Mouse (Mus musculus): ENCODE measurements around the gene Flt1.

Flt1 gene

GRCm38 (mm10) chr5:147733682-147734081 lies 7.9 kb upstream of the Flt1 start:
- ChIA-PET POLR2A (interaction anchor here in 1 of 4 experiments (1.4 kb wide), 1 partner anchor 16 kb away, joined by 3 read pairs; no protein-coding TSS in a partner anchor), CTCF (interaction anchor here in 1 of 4 experiments (0.6 kb wide), 1 partner anchor 188 kb away, joined by 3 read pairs; no protein-coding TSS in a partner anchor)

- CTCF ChIA-PET = no interaction called here
- POLR2A ChIA-PET = interaction anchor here in 1 of 4 experiments (0.7 kb wide), 1 partner anchor 12 kb away, joined by 3 read pairs; no protein-coding TSS in a partner anchor
These were observed 7.1 kb upstream of the Flt1 start for GRCm38 (mm10) chr5:147732926-147733325.

GRCm38 (mm10) chr5:147727481-147727880 lies 1.7 kb upstream of the Flt1 start:
- ChIA-PET CTCF (interaction anchor here in 1 of 4 experiments (0.6 kb wide), 1 partner anchor 155 kb away, joined by 3 read pairs; no protein-coding TSS in a partner anchor), POLR2A (interaction anchor here in 1 of 4 experiments (0.6 kb wide), 1 partner anchor 1261 kb away, joined by 8 read pairs; no protein-coding TSS in a partner anchor)

- ChIA-PET POLR2A (interaction anchor here in 1 of 4 experiments (0.6 kb wide), 1 partner anchor 1262 kb away, joined by 8 read pairs; no protein-coding TSS in a partner anchor), CTCF (interaction anchor here in 2 of 4 experiments (0.5 to 1.1 kb wide), 4 partner anchors 8 to 485 kb away, joined by 3 to 8 read pairs (median 3); no protein-coding TSS in a partner anchor)
These were observed 1.0 kb upstream of the Flt1 start for GRCm38 (mm10) chr5:147726701-147727393.

GRCm38 (mm10) chr5:147724945-147725830 lies 623 bp downstream of the Flt1 start:
- ChIA-PET POLR2A (interaction anchor here in 3 of 4 experiments (0.5 to 1.5 kb wide), 13 partner anchors 9 to 1504 kb away, joined by 3 to 5 read pairs (median 3); no protein-coding TSS in a partner anchor), CTCF (interaction anchor here in 3 of 4 experiments (0.7 to 1.5 kb wide), 7 partner anchors 8 to 394 kb away, joined by 3 to 9 read pairs (median 3); no protein-coding TSS in a partner anchor)

GRCm38 (mm10) chr5:147724391-147724790 lies 1.4 kb downstream of the Flt1 start:
- CTCF ChIA-PET = interaction anchor here (0.6 to 1.5 kb wide), 7 partner anchors 8 to 533 kb away, joined by 3 to 14 read pairs (median 3); no protein-coding TSS in a partner anchor
- POLR2A ChIA-PET = interaction anchor here in 3 of 4 experiments (0.5 to 1.5 kb wide), 12 partner anchors 8 to 1504 kb away, joined by 3 to 5 read pairs (median 3); no protein-coding TSS in a partner anchor

GRCm38 (mm10) chr5:147723811-147724210 lies 2.0 kb downstream of the Flt1 start:
- ChIA-PET POLR2A (interaction anchor here in 1 of 4 experiments (0.6 to 1.2 kb wide), 2 partner anchors 34 to 72 kb away, joined by 3 read pairs; no protein-coding TSS in a partner anchor), CTCF (interaction anchor here in 3 of 4 experiments (0.6 to 1.2 kb wide), 3 partner anchors 104 to 392 kb away, joined by 3 read pairs; no protein-coding TSS in a partner anchor)

- CTCF ChIA-PET = no interaction called here
- POLR2A ChIA-PET = no interaction called here
These were observed 4.4 kb downstream of the Flt1 start for GRCm38 (mm10) chr5:147721438-147721837.

- POLR2A ChIA-PET = no interaction called here
- CTCF ChIA-PET = no interaction called here
These were observed 7.5 kb downstream of the Flt1 start for GRCm38 (mm10) chr5:147718335-147718734.

- POLR2A ChIA-PET = interaction anchor here in 2 of 4 experiments (0.5 to 1.4 kb wide), 3 partner anchors 8 to 177 kb away, joined by 3 read pairs; partner anchors contain the start of gene Flt1 (in 1 of the 2)
These were observed 9.1 kb downstream of the Flt1 start for GRCm38 (mm10) chr5:147716697-147717217.

GRCm38 (mm10) chr5:147716276-147716675 lies 9.5 kb downstream of the Flt1 start:
- CTCF ChIA-PET = interaction anchor here in 3 of 4 experiments (0.6 to 1.8 kb wide), 8 partner anchors 9 to 212 kb away, joined by 3 to 4 read pairs (median 3); partner anchors contain the start of gene Flt1 (in 2 of the 3)
- POLR2A ChIA-PET = interaction anchor here in 2 of 4 experiments (0.5 to 1.4 kb wide), 3 partner anchors 9 to 172 kb away, joined by 3 read pairs; partner anchors contain the start of gene Flt1 (in 1 of the 2)

More at GRCm38 (mm10) chr5:147716697-147717217, 9.1 kb downstream of the Flt1 start:
- CTCF ChIA-PET = interaction anchor here in 3 of 4 experiments (0.5 to 1.8 kb wide), 9 partner anchors 8 to 212 kb away, joined by 3 to 5 read pairs (median 4); partner anchors contain the start of gene Flt1 (in 2 of the 3)

GRCm38 (mm10) chr5:147715391-147715790 lies 10.4 kb downstream of the Flt1 start:
- ChIA-PET CTCF (no interaction called here), POLR2A (no interaction called here)

GRCm38 (mm10) chr5:147708500-147708899 lies 17.3 kb downstream of the Flt1 start:
- ChIA-PET POLR2A (no interaction called here), CTCF (no interaction called here)

GRCm38 (mm10) chr5:147707479-147707878 lies 18.3 kb downstream of the Flt1 start:
- ChIA-PET CTCF (interaction anchor here in 1 of 4 experiments (1.7 kb wide), 1 partner anchor 199 kb away, joined by 3 read pairs; no protein-coding TSS in a partner anchor), POLR2A (interaction anchor here in 1 of 4 experiments (0.7 kb wide), 1 partner anchor 41 kb away, joined by 3 read pairs; no protein-coding TSS in a partner anchor)

GRCm38 (mm10) chr5:147704890-147705289 lies 20.9 kb downstream of the Flt1 start:
- ChIA-PET POLR2A (interaction anchor here in 2 of 4 experiments (0.6 to 0.7 kb wide), 2 partner anchors 125 to 1730 kb away, joined by 4 to 7 read pairs; no protein-coding TSS in a partner anchor), CTCF (interaction anchor here in 2 of 4 experiments (0.6 kb wide), 2 partner anchors 79 to 390 kb away, joined by 3 to 6 read pairs; no protein-coding TSS in a partner anchor)

GRCm38 (mm10) chr5:147702423-147702822 lies 23.4 kb downstream of the Flt1 start:
- ChIA-PET CTCF (interaction anchor here in 1 of 4 experiments (0.6 kb wide), 1 partner anchor 155 kb away, joined by 9 read pairs; no protein-coding TSS in a partner anchor), POLR2A (no interaction called here)

GRCm38 (mm10) chr5:147701024-147701423 lies 24.8 kb downstream of the Flt1 start:
- POLR2A ChIA-PET = no interaction called here
- CTCF ChIA-PET = interaction anchor here in 2 of 4 experiments (0.5 to 0.7 kb wide), 3 partner anchors 71 to 538 kb away, joined by 3 to 4 read pairs (median 3); no protein-coding TSS in a partner anchor

GRCm38 (mm10) chr5:147698044-147698443 lies 27.8 kb downstream of the Flt1 start:
- ChIA-PET POLR2A (interaction anchor here in 1 of 4 experiments (1.0 kb wide), 1 partner anchor 1049 kb away, joined by 6 read pairs; no protein-coding TSS in a partner anchor), CTCF (interaction anchor here in 2 of 4 experiments (0.6 to 0.9 kb wide), 3 partner anchors 9 to 281 kb away, joined by 3 to 11 read pairs (median 5); no protein-coding TSS in a partner anchor)
